Mouse (Mus musculus): ENCODE results near the gene Ubc. TPM values are rescaled to one million over a fixed set of nuclear protein-coding genes. Genes with fewer than 3 reads are reported as not detected.
A peak's percentile ranks its signal among the peaks of the same experiment; 100 is the strongest.

The Ubc gene
- polyA plus RNA-seq, 1 experiment = 1,009 TPM

DNA sequence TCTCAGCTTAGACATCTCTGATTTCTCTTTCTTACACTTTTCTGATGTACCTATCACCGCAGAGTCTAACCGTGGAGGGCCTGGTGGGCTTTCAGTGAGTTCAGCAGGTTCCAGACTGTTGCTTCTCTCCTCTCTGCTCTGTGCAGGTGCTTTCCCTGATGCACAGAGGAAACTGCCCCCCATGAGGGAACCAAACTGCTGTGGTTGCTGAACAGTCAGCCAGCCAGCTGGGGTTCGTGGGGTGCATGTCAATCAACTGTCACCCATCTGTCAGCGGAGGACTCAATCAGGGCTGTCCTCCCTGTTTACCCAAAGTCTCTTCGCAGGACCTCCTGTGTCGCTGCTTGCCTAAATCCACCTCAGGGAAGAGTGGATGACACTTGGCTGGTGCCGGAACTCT is 12.8 kb downstream of the Ubc start:
- no peaks in the 10 kb centered on the region for H3K4me1 ChIP-seq (ENCODE audit: control insufficient read depth, insufficient read depth, low read length)
- 58% methylated on average over 7 of the region's 7 CpGs for WGBS
- TF ChIP-seq POLR2A (IDR thresholded peaks at IDR 0.05; ENCODE audit: borderline replicate concordance, insufficient read depth, low read length) = no peak
- TF ChIP-seq CTCF (IDR thresholded peaks at IDR 0.05; ENCODE audit: borderline replicate concordance, insufficient read depth, low read depth, low read length) = no peak
- H3K4me3 ChIP-seq (replicated peaks; ENCODE audit: insufficient read depth, low read depth, low read length) = no peak overlapping the region
- no peak overlapping the region for H3K27ac ChIP-seq (ENCODE audit: insufficient read depth, low read length)
- no peaks in the 10 kb centered on the region for H3K27me3 ChIP-seq (ENCODE audit: control insufficient read depth, insufficient read depth, low read length)
- no peak for DNase-seq

DNA sequence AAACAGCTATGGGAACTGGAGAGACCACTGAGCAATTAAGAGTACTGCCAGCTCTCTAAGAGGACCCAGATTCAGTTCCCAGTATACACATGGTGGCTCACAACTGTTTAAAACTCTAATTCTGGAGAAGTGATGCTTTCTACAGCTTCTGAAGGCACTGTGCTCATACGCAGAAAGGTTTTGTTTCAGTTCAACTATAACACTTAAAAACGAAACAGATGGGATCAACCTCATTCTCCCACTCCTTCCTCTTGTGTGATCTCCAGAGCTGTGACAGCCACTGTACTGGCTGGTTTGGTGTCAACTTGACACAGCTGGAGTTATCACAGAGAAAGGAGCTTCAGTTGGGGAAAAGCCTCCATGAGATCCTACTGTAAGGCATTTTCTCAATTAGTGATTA is 14.1 kb downstream of the Ubc start:
- 84% methylated on average over 2 of the region's 2 CpGs for WGBS
- H3K4me3 ChIP-seq (replicated peaks; ENCODE audit: insufficient read depth, low read depth, low read length) = no peak overlapping the region
- no peaks in the 10 kb centered on the region for H3K27me3 ChIP-seq (ENCODE audit: control insufficient read depth, insufficient read depth, low read length)
- no peaks in the 10 kb centered on the region for H3K4me1 ChIP-seq (ENCODE audit: control insufficient read depth, insufficient read depth, low read length)
- no peak for DNase-seq
- TF ChIP-seq POLR2A (IDR thresholded peaks at IDR 0.05; ENCODE audit: borderline replicate concordance, insufficient read depth, low read length) (no peak), CTCF (IDR thresholded peaks at IDR 0.05; ENCODE audit: borderline replicate concordance, insufficient read depth, low read depth, low read length) (no peak)
- H3K27ac ChIP-seq (ENCODE audit: insufficient read depth, low read length) = no peak overlapping the region

DNA sequence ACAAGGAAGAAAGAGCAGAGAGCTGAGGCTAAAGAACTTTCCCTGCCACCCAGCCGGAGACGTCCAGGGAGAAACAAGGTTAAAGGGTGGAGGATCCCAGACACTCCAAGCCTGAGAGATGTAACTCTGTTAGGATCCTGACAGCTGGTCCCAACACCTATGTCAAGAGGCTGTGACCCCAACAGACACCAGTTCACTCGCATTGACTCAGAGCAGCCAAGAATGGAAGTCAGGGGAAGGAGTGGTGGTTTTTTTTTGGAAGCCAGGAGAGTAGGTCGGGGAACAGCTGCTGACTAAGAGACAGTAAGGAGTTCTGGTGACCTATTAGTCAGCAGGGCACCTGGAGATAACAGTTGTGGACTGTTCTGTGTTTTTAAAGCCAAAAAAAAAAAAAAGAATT is 18.0 kb downstream of the Ubc start:
- Histone ChIP-seq H3K27me3 (ENCODE audit: control insufficient read depth, insufficient read depth, low read length) (no peaks in the 10 kb centered on the region), H3K4me1 (ENCODE audit: control insufficient read depth, insufficient read depth, low read length) (no peaks in the 10 kb centered on the region)
- TF ChIP-seq CTCF (IDR thresholded peaks at IDR 0.05; ENCODE audit: borderline replicate concordance, insufficient read depth, low read depth, low read length) = no peak
- no peak for TF ChIP-seq POLR2A (IDR thresholded peaks at IDR 0.05; ENCODE audit: borderline replicate concordance, insufficient read depth, low read length)

GRCm38 (mm10) chr5:125370950-125371693 is 18.9 kb downstream of the Ubc start:
- no peak for DNase-seq
- Histone ChIP-seq H3K4me1 (ENCODE audit: control insufficient read depth, insufficient read depth, low read length) (no peaks in the 10 kb centered on the region), H3K27ac (ENCODE audit: insufficient read depth, low read length) (no peak overlapping the region), H3K27me3 (ENCODE audit: control insufficient read depth, insufficient read depth, low read length) (no peaks in the 10 kb centered on the region), H3K4me3 (replicated peaks; ENCODE audit: insufficient read depth, low read depth, low read length) (no peak overlapping the region)
- 78% methylated on average over 7 of the region's 7 CpGs for WGBS
- TF ChIP-seq POLR2A (IDR thresholded peaks at IDR 0.05; ENCODE audit: borderline replicate concordance, insufficient read depth, low read length) (no peak), CTCF (IDR thresholded peaks at IDR 0.05; ENCODE audit: borderline replicate concordance, insufficient read depth, low read depth, low read length) (no peak)

More for the DNA sequence above, 18.0 kb downstream of the Ubc start:
- Histone ChIP-seq H3K27ac (ENCODE audit: insufficient read depth, low read length) (no peak overlapping the region), H3K4me3 (replicated peaks; ENCODE audit: insufficient read depth, low read depth, low read length) (no peak overlapping the region)
- no peak for DNase-seq
- 81% methylated on average over 4 of the region's 4 CpGs for WGBS

DNA sequence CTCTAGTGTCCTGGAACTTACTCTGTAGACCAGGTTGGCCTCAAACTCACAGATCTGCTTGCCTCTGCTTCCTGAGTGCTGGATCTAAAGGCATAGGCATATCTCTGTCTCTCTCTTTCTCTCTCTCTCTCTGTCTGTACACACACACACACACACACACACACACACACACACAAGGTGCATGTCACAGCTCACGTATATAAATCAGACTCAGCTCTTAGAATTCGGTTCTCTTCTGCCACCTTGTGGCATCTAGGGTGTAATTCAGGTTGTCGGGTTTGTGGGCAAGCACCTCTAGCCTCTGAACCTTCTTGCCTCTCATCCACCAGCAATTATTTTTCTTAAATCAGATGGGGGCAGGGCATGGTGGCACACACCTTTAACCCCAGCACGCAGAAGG is 21.4 kb downstream of the Ubc start:
- 0% methylated on average over 4 of the region's 4 CpGs for WGBS
- TF ChIP-seq POLR2A (IDR thresholded peaks at IDR 0.05; ENCODE audit: borderline replicate concordance, insufficient read depth, low read length) (no peak), CTCF (IDR thresholded peaks at IDR 0.05; ENCODE audit: borderline replicate concordance, insufficient read depth, low read depth, low read length) (peak; percentile 68)
- no peak overlapping the region for H3K4me3 ChIP-seq (replicated peaks; ENCODE audit: insufficient read depth, low read depth, low read length)

GRCm38 (mm10) chr5:125368156-125368555 is 21.8 kb downstream of the Ubc start:
- TF ChIP-seq POLR2A (IDR thresholded peaks at IDR 0.05; ENCODE audit: borderline replicate concordance, insufficient read depth, low read length) = no peak
- TF ChIP-seq CTCF (IDR thresholded peaks at IDR 0.05; ENCODE audit: borderline replicate concordance, insufficient read depth, low read depth, low read length) = no peak
- Histone ChIP-seq H3K4me1 (ENCODE audit: control insufficient read depth, insufficient read depth, low read length) (no peaks in the 10 kb centered on the region), H3K4me3 (replicated peaks; ENCODE audit: insufficient read depth, low read depth, low read length) (no peak overlapping the region), H3K27ac (ENCODE audit: insufficient read depth, low read length) (no peak overlapping the region), H3K27me3 (ENCODE audit: control insufficient read depth, insufficient read depth, low read length) (no peaks in the 10 kb centered on the region)
- DNase-seq = no peak
- 66% methylated on average over 5 of the region's 5 CpGs for WGBS

More for the DNA sequence above, 21.4 kb downstream of the Ubc start:
- Histone ChIP-seq H3K27me3 (ENCODE audit: control insufficient read depth, insufficient read depth, low read length) (no peaks in the 10 kb centered on the region), H3K27ac (ENCODE audit: insufficient read depth, low read length) (no peak overlapping the region), H3K4me1 (ENCODE audit: control insufficient read depth, insufficient read depth, low read length) (no peaks in the 10 kb centered on the region)
- peak; percentile 66 to 68 for DNase-seq

DNA sequence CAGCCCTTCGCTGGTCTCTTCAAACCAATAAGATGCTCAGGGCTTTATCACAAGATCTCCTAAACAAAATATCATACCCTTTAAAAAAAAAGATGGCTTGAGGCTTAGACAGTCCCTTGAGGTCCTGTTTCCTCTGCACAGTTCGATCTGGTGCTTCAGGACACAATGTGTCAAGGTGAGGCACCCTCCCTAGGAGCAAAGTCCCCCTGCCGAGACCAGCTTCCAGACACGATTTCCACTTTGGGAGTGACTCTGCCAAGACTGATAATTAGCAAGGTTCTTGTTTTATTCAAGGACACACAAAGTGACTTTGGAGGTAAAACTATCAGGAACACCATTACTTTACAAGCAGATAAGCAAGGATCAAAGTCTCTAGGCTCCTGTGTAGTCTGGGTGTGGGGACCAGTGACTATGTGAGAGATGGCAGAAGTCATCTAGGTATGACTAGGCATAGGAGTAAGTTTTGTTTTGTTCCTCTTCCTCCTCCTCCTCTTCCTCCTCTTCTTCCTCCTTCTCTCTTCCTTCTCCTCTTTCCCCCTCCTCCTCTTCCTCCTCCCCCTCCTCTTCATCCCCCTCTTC is 25.1 kb downstream of the Ubc start:
- Histone ChIP-seq H3K27ac (ENCODE audit: insufficient read depth, low read length) (no peak overlapping the region), H3K4me1 (ENCODE audit: control insufficient read depth, insufficient read depth, low read length) (peaks cover 5% of the 10 kb centered on the region; the same call in 1 of the 2 replicates), H3K4me3 (replicated peaks; ENCODE audit: insufficient read depth, low read depth, low read length) (no peak overlapping the region), H3K27me3 (ENCODE audit: control insufficient read depth, insufficient read depth, low read length) (no peaks in the 10 kb centered on the region)
- WGBS = 62% methylated on average over 4 of the region's 4 CpGs
- DNase-seq = no peak
- TF ChIP-seq POLR2A (IDR thresholded peaks at IDR 0.05; ENCODE audit: borderline replicate concordance, insufficient read depth, low read length) (no peak), CTCF (IDR thresholded peaks at IDR 0.05; ENCODE audit: borderline replicate concordance, insufficient read depth, low read depth, low read length) (no peak)

- TF ChIP-seq CTCF (IDR thresholded peaks at IDR 0.05; ENCODE audit: borderline replicate concordance, insufficient read depth, low read depth, low read length) = no peak
- WGBS = 62% methylated on average over 7 of the region's 7 CpGs
- no peak for DNase-seq
Observed at GRCm38 (mm10) chr5:125363894-125364293, 26.1 kb downstream of the Ubc start.

More at GRCm38 (mm10) chr5:125363894-125364293, 26.1 kb downstream of the Ubc start:
- Histone ChIP-seq H3K27ac (ENCODE audit: insufficient read depth, low read length) (no peak overlapping the region), H3K4me1 (ENCODE audit: control insufficient read depth, insufficient read depth, low read length) (peaks cover 5% of the 10 kb centered on the region; the same call in 1 of the 2 replicates), H3K4me3 (replicated peaks; ENCODE audit: insufficient read depth, low read depth, low read length) (no peak overlapping the region), H3K27me3 (ENCODE audit: control insufficient read depth, insufficient read depth, low read length) (no peaks in the 10 kb centered on the region)
